Mouse (Mus musculus) kidney, embryonic 16.5 days (tissue): ENCODE results near the gene Prkch. TPM values are rescaled to one million over a fixed set of nuclear protein-coding genes. Genes with fewer than 3 reads are reported as not detected.
A peak's percentile ranks its signal among the peaks of the same experiment; 100 is the strongest.

ENCODE experiments used
- ATAC-seq: fragments of 200-750 bp; cut with Nextera tagmentation; 2 replicates; pipeline ENCODE4 v1.8.0; 2017; ENCODE audit warnings: moderate TSS enrichment; ENCODE audit not compliant: low FRiP score, low TSS enrichment
- H3K27ac ChIP-seq: fragments of 300-500 bp; sonication (generic); 2 replicates; pipeline ENCODE4 v1.5.1; 2014; ENCODE audit warnings: low read length
- H3K27me3 ChIP-seq: fragments of 300-500 bp; sonication (generic); 2 replicates; pipeline ENCODE4 v1.6.1; 2014; ENCODE audit warnings: low read length, control low read depth, mixed read lengths; ENCODE audit not compliant: insufficient read depth
- H3K36me3 ChIP-seq: fragments of 300-500 bp; sonication (generic); 2 replicates; pipeline ENCODE4 v1.6.1; 2014; ENCODE audit warnings: low read length, control low read depth, mixed read lengths; ENCODE audit not compliant: insufficient read depth
- H3K4me1 ChIP-seq: fragments of 300-500 bp; sonication (generic); 2 replicates; pipeline ENCODE4 v1.6.1; 2014; ENCODE audit warnings: low read length, control low read depth, mixed read lengths; ENCODE audit not compliant: insufficient read depth
- H3K4me2 ChIP-seq: fragments of 300-500 bp; sonication (generic); replicated peaks from 2 replicates; pipeline ENCODE4 v1.6.1; 2014; ENCODE audit warnings: low read depth, low read length
- H3K4me3 ChIP-seq: fragments of 300-500 bp; sonication (generic); 2 replicates; pipeline ENCODE4 v1.5.1; 2014; ENCODE audit warnings: mild to moderate bottlenecking, low read length
- H3K9ac ChIP-seq: fragments of 300-500 bp; sonication (generic); replicated peaks from 2 replicates; pipeline ENCODE4 v1.6.1; 2014; ENCODE audit warnings: low read length
- H3K9me3 ChIP-seq: fragments of 300-500 bp; sonication (generic); 2 replicates; pipeline ENCODE4 v1.6.1; 2016; ENCODE audit warnings: low read length, control low read depth
- WGBS: fragments of 180-500 bp; shearing (Covaris S2); extraction: QIAGEN DNeasy Blood & Tissue Kit; methylation state at CpG from one replicate; pipeline ENCODE4 v1.1.7; 2014; 5-methylcytosine and 5-hydroxymethylcytosine counted together
- polyA plus RNA-seq: library from polyadenylated mRNA; unstranded; fragments of >200 nt; fragmentation: Nextera tagmentation; extraction: Ambion mirVana; gene quantifications from 2 replicates; pipeline ENCODE4 v1.2.1, GENCODE M21; 2015

Gene Prkch
- polyA plus RNA-seq, 1 experiment from 2014 or later: 9.8 TPM

GRCm38 (mm10) chr12:73574632-73575031 lies 10.0 kb upstream of the Prkch start:
- H3K9me3 ChIP-seq: no peaks in the 10 kb centered on the region
- ATAC-seq: no peak
- no peak overlapping the region for H3K27ac ChIP-seq
- peaks cover 4% of the 10 kb centered on the region; the same call in 1 of the 2 replicates for H3K4me1 ChIP-seq
- H3K9ac ChIP-seq: no peak overlapping the region
- no peak overlapping the region for H3K4me2 ChIP-seq
- H3K4me3 ChIP-seq: no peak overlapping the region
- H3K27me3 ChIP-seq: no peaks in the 10 kb centered on the region
- H3K36me3 ChIP-seq: no peaks in the 10 kb centered on the region
- WGBS: 73% methylated on average over 15 of the region's 15 CpGs

GRCm38 (mm10) chr12:73578141-73578540 lies 6.5 kb upstream of the Prkch start:
- ATAC-seq: no peak
- no peak overlapping the region for H3K27ac ChIP-seq
- peaks cover 4% of the 10 kb centered on the region; the same call in 1 of the 2 replicates for H3K4me1 ChIP-seq
- no peak overlapping the region for H3K9ac ChIP-seq
- no peaks in the 10 kb centered on the region for H3K9me3 ChIP-seq
- 73% methylated on average over 6 of the region's 6 CpGs for WGBS
- no peaks in the 10 kb centered on the region for H3K27me3 ChIP-seq
- no peaks in the 10 kb centered on the region for H3K36me3 ChIP-seq
- no peak overlapping the region for H3K4me2 ChIP-seq
- H3K4me3 ChIP-seq: no peak overlapping the region

GRCm38 (mm10) chr12:73580811-73581210 lies 3.8 kb upstream of the Prkch start:
- H3K9me3 ChIP-seq: no peaks in the 10 kb centered on the region
- H3K4me3 ChIP-seq: no peak overlapping the region
- no peak for ATAC-seq
- H3K27ac ChIP-seq: no peak overlapping the region
- no peak overlapping the region for H3K9ac ChIP-seq
- H3K4me1 ChIP-seq: peaks cover 12% of the 10 kb centered on the region
- 82% methylated on average over 7 of the region's 7 CpGs for WGBS
- no peaks in the 10 kb centered on the region for H3K36me3 ChIP-seq
- no peak overlapping the region for H3K4me2 ChIP-seq
- peaks cover 6% of the 10 kb centered on the region for H3K27me3 ChIP-seq

- Histone ChIP-seq H3K4me2 (no peak overlapping the region), H3K9ac (no peak overlapping the region), H3K9me3 (no peaks in the 10 kb centered on the region), H3K4me1 (peaks cover 12% of the 10 kb centered on the region), H3K27me3 (peaks cover 20% of the 10 kb centered on the region), H3K4me3 (no peak overlapping the region), H3K27ac (peak overlapping the region; percentile 65), H3K36me3 (no peaks in the 10 kb centered on the region)
- 64% methylated on average over 9 of the region's 9 CpGs for WGBS
- 0 out of 2 replicates have a peak, but pooled peaks have one; percentile 20 for ATAC-seq
Measured at GRCm38 (mm10) chr12:73583318-73583717, 1.3 kb upstream of the Prkch start.

- Histone ChIP-seq H3K9me3 (no peaks in the 10 kb centered on the region), H3K4me2 (peak overlapping the region; percentile 85), H3K9ac (peak overlapping the region; percentile 90), H3K36me3 (no peaks in the 10 kb centered on the region), H3K4me3 (peak overlapping the region; percentile 80), H3K27ac (peak overlapping the region; percentile 65), H3K27me3 (peaks cover 25% of the 10 kb centered on the region), H3K4me1 (peaks cover 12% of the 10 kb centered on the region)
- WGBS: 7% methylated on average over 33 of the region's 33 CpGs
- ATAC-seq: peak; percentile 65
Measured at GRCm38 (mm10) chr12:73583813-73584609, 585 bp upstream of the Prkch start.

- Histone ChIP-seq H3K4me3 (peak overlapping the region; percentile 80), H3K4me1 (peaks cover 12% of the 10 kb centered on the region), H3K36me3 (no peaks in the 10 kb centered on the region), H3K9me3 (no peaks in the 10 kb centered on the region), H3K4me2 (peak overlapping the region; percentile 85), H3K27me3 (peaks cover 25% of the 10 kb centered on the region), H3K27ac (peak overlapping the region; percentile 79), H3K9ac (peak overlapping the region; percentile 90)
- ATAC-seq: peak; percentile 28; the same call in 1 of the 2 replicates
- 1% methylated on average over 33 of the region's 33 CpGs for WGBS
Measured at GRCm38 (mm10) chr12:73585241-73585801, 725 bp downstream of the Prkch start.

GRCm38 (mm10) chr12:73585850-73586249 lies 1.3 kb downstream of the Prkch start:
- H3K4me2 ChIP-seq: peak overlapping the region; percentile 85
- 2% methylated on average over 7 of the region's 7 CpGs for WGBS
- peak overlapping the region; percentile 90 for H3K9ac ChIP-seq
- no peaks in the 10 kb centered on the region for H3K9me3 ChIP-seq
- H3K36me3 ChIP-seq: no peaks in the 10 kb centered on the region
- H3K27me3 ChIP-seq: peaks cover 25% of the 10 kb centered on the region
- peak overlapping the region; percentile 80 for H3K4me3 ChIP-seq
- H3K27ac ChIP-seq: no peak overlapping the region
- no peak for ATAC-seq
- H3K4me1 ChIP-seq: peaks cover 12% of the 10 kb centered on the region

GRCm38 (mm10) chr12:73587262-73587661 lies 2.7 kb downstream of the Prkch start:
- Histone ChIP-seq H3K36me3 (no peaks in the 10 kb centered on the region), H3K4me1 (peaks cover 12% of the 10 kb centered on the region), H3K9me3 (no peaks in the 10 kb centered on the region), H3K27ac (no peak overlapping the region), H3K4me3 (peak overlapping the region; percentile 17; the same call in 1 of the 2 replicates), H3K9ac (no peak overlapping the region), H3K4me2 (peak overlapping the region; percentile 11), H3K27me3 (peaks cover 25% of the 10 kb centered on the region)
- 60% methylated on average over 3 of the region's 3 CpGs for WGBS
- no peak for ATAC-seq

GRCm38 (mm10) chr12:73590627-73591276 lies 6.2 kb downstream of the Prkch start:
- Histone ChIP-seq H3K4me1 (peaks cover 4% of the 10 kb centered on the region; the same call in 1 of the 2 replicates), H3K27ac (peak overlapping the region; percentile 16; the same call in 1 of the 2 replicates), H3K36me3 (no peaks in the 10 kb centered on the region), H3K27me3 (peaks cover 20% of the 10 kb centered on the region), H3K9me3 (no peaks in the 10 kb centered on the region), H3K9ac (no peak overlapping the region), H3K4me2 (no peak overlapping the region), H3K4me3 (no peak overlapping the region)
- 79% methylated on average over 15 of the region's 15 CpGs for WGBS
- ATAC-seq: no peak
